Comparison of ENCODE assay signal across 27 mouse cellular contexts in genomic region chr16:70244963-70245362, GRCm38 (mm10).
"Had no signal": no experiment of that assay in that cellular context is flagged by ENCODE, and none has a peak within 500 bp of the region (broad histone marks: within the 10 kb centered on the region; RNA-seq: fewer than 3 reads in every experiment).

No protein-coding gene starts in this region.

- H3K27me3 ChIP-seq: heart, embryonic 13.5 days; heart, embryonic 15.5 days; hindbrain, embryonic 13.5 days; hindbrain, embryonic 15.5 days; kidney, embryonic 15.5 days; limb, embryonic 13.5 days; limb, embryonic 15.5 days; liver, embryonic 12.5 days had no signal

- H3K9ac ChIP-seq: heart, embryonic 13.5 days; heart, embryonic 15.5 days; hindbrain, embryonic 13.5 days; hindbrain, embryonic 15.5 days; kidney, embryonic 15.5 days; limb, embryonic 13.5 days; limb, embryonic 15.5 days; liver, embryonic 12.5 days; liver, embryonic 14.5 days had no signal

- DNase-seq: gastrocnemius, postnatal 14 days; gastrocnemius, postnatal 36 days; heart, adult 11 months; heart, adult 2 months; heart, postnatal 14 days; heart, postnatal 36 days; kidney, adult 11 months; kidney, adult 2 months; kidney, adult 9 months; kidney, postnatal 14 days; kidney, postnatal 36 days; layer of hippocampus, adult 9-11 months; layer of hippocampus, postnatal 36 days; left cerebral cortex, postnatal 4 days had no signal

- H3K9me3 ChIP-seq: heart, embryonic 13.5 days; heart, embryonic 15.5 days; hindbrain, embryonic 13.5 days; hindbrain, embryonic 15.5 days; kidney, embryonic 15.5 days; limb, embryonic 13.5 days; limb, embryonic 15.5 days; liver, embryonic 12.5 days had no signal

- H3K4me1 ChIP-seq: hindbrain, embryonic 13.5 days; hindbrain, embryonic 15.5 days; limb, embryonic 15.5 days; liver, embryonic 12.5 days had no signal

- H3K36me3 ChIP-seq: heart, embryonic 13.5 days; heart, embryonic 15.5 days; hindbrain, embryonic 13.5 days; hindbrain, embryonic 15.5 days; kidney, embryonic 15.5 days; limb, embryonic 13.5 days; limb, embryonic 15.5 days; liver, embryonic 12.5 days had no signal

- ATAC-seq: hindbrain, postnatal 0 days; intestine, embryonic 16.5 days; liver, embryonic 12.5 days had no signal

- H3K27ac ChIP-seq: heart, adult 2 months; heart, embryonic 13.5 days; heart, embryonic 15.5 days; hindbrain, embryonic 13.5 days; hindbrain, embryonic 15.5 days; hindbrain, postnatal 0 days; kidney, embryonic 15.5 days; kidney, postnatal 0 days; limb, embryonic 13.5 days; limb, embryonic 15.5 days; liver, embryonic 12.5 days; liver, embryonic 14.5 days had no signal

- H3K4me3 ChIP-seq: heart, adult 2 months; heart, embryonic 13.5 days; heart, embryonic 15.5 days; hindbrain, embryonic 13.5 days; hindbrain, embryonic 15.5 days; kidney, embryonic 15.5 days; limb, embryonic 13.5 days; limb, embryonic 15.5 days; liver, embryonic 12.5 days had no signal

- H3K4me2 ChIP-seq: heart, embryonic 11.5 days; heart, embryonic 13.5 days; heart, embryonic 15.5 days; hindbrain, embryonic 13.5 days; hindbrain, embryonic 15.5 days; kidney, embryonic 15.5 days; limb, embryonic 13.5 days; limb, embryonic 15.5 days; liver, embryonic 12.5 days had no signal
